Mouse (Mus musculus) bone marrow, adult 2 months (tissue): Measurements from ENCODE around the gene Kera.

Experiments
- CTCF ChIP-seq: fragments of 200-500 bp; IDR thresholded peaks from 2 replicates; pipeline ENCODE4 v1.5.1; 2011; ENCODE audit warnings: low read length, control low read depth; ENCODE audit not compliant: control insufficient read depth, insufficient read depth
- POLR2A ChIP-seq: fragments of 200-500 bp; IDR thresholded peaks from 2 replicates; pipeline ENCODE4 v1.6.1; 2011; ENCODE audit warnings: low read depth, mild to moderate bottlenecking, control low read depth, low read length, borderline replicate concordance; ENCODE audit not compliant: control insufficient read depth

DNA sequence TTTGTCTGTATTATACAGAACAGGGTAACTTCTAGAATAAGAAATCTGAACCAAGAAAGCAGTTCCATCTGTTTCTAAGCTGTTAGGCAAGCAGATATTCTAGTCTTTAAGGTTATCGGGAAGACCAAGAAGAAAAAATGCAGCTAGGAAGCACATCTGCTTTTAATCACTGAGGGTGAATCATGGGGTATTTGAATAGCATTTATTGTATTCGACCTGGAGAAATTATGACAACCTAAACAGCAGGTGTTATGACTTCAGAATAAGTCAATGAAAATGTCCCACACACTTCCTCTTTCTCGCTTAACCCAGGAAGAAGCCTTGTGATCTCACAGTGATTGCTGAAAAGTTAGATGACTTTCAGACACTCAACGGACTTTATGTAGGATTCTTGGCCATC is 18.4 kb downstream of the Kera start:
- no peak for TF ChIP-seq CTCF
- TF ChIP-seq POLR2A: no peak
